Comparison of ENCODE assay signal across 14 mouse cellular contexts in the genomic region with DNA sequence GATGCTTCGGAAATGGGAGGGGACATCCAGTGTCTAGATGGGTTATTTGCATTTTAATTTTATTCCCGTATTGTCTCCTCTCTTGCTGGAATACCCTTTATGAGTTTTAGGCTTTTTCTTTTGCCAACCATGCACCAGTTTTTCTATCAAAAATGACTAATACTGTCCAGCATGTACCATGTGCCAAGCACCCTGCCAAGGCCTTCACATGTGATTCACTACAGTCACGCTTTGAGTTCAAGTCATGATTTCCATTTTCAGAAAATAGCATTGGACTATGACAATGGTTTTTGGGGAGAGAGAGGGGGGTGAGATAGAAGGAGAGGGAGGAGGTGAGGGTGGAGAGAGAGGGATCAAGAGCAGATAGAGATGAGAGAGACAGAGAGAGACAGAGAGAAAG.
A peak's percentile ranks its signal among the peaks of the same experiment; 100 is the strongest.
DNase-seq lines count a peak whose midpoint lies in the region; ATAC-seq lines count a peak whose summit lies in the region.
"Had no signal": no experiment of that assay in that cellular context is flagged by ENCODE, and none has a peak within 500 bp of the region (broad histone marks: within the 10 kb centered on the region; RNA-seq: fewer than 3 reads in every experiment).

No protein-coding gene starts in this region.

- DNase-seq in frontal cortex, postnatal 14 days (ENCODE audit: low spot score in 2 of 2): no peak
- peak; percentile 60 for DNase-seq in 3T3-L1 (ENCODE audit: low read depth, low spot score)
- peak; percentile 29 for DNase-seq in adrenal gland, postnatal 25 days
- no peak for DNase-seq in thymus, postnatal 0 days (ENCODE audit: low spot score)
- no peak for DNase-seq in embryo, embryonic 11 days
- DNase-seq: cerebellum, adult 2 months; cerebellum, postnatal 10 days; gastrocnemius, postnatal 14 days; heart, postnatal 4 days; kidney, adult 8-10 months had no signal

- peak; percentile 4; the same call in 1 of the 2 replicates for ATAC-seq in frontal cortex, adult (ENCODE audit: low TSS enrichment)
- ATAC-seq: forebrain, embryonic 15.5 days; hindbrain, embryonic 16.5 days; intestine, postnatal 0 days had no signal

Comparison
In these comparisons a context has a peak if more than half of its experiments do, and no peak if none do; other contexts are left out.
1. DNase-seq: peak in 3T3-L1 (single experiment) and adrenal gland, postnatal 25 days (single experiment); none in frontal cortex, postnatal 14 days (0 of 2), thymus, postnatal 0 days (single experiment) and embryo, embryonic 11 days (single experiment).